Mouse (Mus musculus) lung, postnatal 0 days (tissue): Measurements from ENCODE around the gene 1110002E22Rik. TPM values are rescaled to one million over a fixed set of nuclear protein-coding genes. Genes with fewer than 3 reads are reported as not detected.

Source experiments
- ATAC-seq: fragments of 200-750 bp; cut with Nextera tagmentation; 2 replicates; pipeline ENCODE4 v1.8.0; 2017; ENCODE audit warnings: moderate library complexity
- DNase-seq: peaks from one replicate; pipeline ENCODE4 v3.0.0-alpha.2; 2016; ENCODE audit warnings: low spot score
- H3K27ac ChIP-seq: fragments of 300-500 bp; sonication (generic); 2 replicates; pipeline ENCODE4 v1.5.1; 2014; ENCODE audit warnings: antibody characterized with exemption, mild to moderate bottlenecking, low read length, mixed read lengths
- H3K27me3 ChIP-seq: fragments of 300-500 bp; sonication (generic); replicated peaks from 2 replicates; pipeline ENCODE4 v1.6.1; 2014; ENCODE audit warnings: low read length, mixed read lengths; ENCODE audit not compliant: insufficient read depth
- H3K36me3 ChIP-seq: fragments of 300-500 bp; sonication (generic); 2 replicates; pipeline ENCODE4 v1.6.1; 2014; ENCODE audit warnings: low read length, mixed read lengths; ENCODE audit not compliant: insufficient read depth
- H3K4me1 ChIP-seq: fragments of 300-500 bp; sonication (generic); 2 replicates; pipeline ENCODE4 v1.6.1; 2014; ENCODE audit warnings: antibody characterized with exemption, low read depth, low read length, mixed read lengths; ENCODE audit not compliant: insufficient read depth
- H3K4me2 ChIP-seq: fragments of 300-500 bp; sonication (generic); replicated peaks from 2 replicates; pipeline ENCODE4 v1.6.1; 2014; ENCODE audit warnings: low read depth, mild to moderate bottlenecking, low read length, moderate library complexity, mixed read lengths
- H3K4me3 ChIP-seq: fragments of 300-500 bp; sonication (generic); 2 replicates; pipeline ENCODE4 v1.5.1; 2014; ENCODE audit warnings: low read depth, low read length
- H3K9ac ChIP-seq: fragments of 300-500 bp; sonication (generic); replicated peaks from 2 replicates; pipeline ENCODE4 v1.6.1; 2014; ENCODE audit warnings: low read depth, mild to moderate bottlenecking
- H3K9me3 ChIP-seq: fragments of 300-500 bp; sonication (generic); 2 replicates; pipeline ENCODE4 v1.6.1; 2016; ENCODE audit warnings: low read length, mixed read lengths
- CTCF ChIP-seq: IDR thresholded peaks from 2 replicates; pipeline ENCODE4 v1.5.1; 2016; ENCODE audit warnings: antibody characterized with exemption, mild to moderate bottlenecking
- EP300 ChIP-seq: IDR thresholded peaks from 2 replicates; pipeline ENCODE4 v1.6.1; 2016; ENCODE audit warnings: antibody characterized with exemption, mild to moderate bottlenecking, control low read depth
- WGBS: fragments of 180-500 bp; shearing (Covaris S2); extraction: QIAGEN DNeasy Blood & Tissue Kit; methylation state at CpG from one replicate; pipeline ENCODE4 v1.1.7; 2014; 5-methylcytosine and 5-hydroxymethylcytosine counted together
- polyA plus RNA-seq: library from polyadenylated mRNA; unstranded; fragments of >200 nt; fragmentation: Nextera tagmentation; extraction: Ambion mirVana; gene quantifications from 2 replicates; pipeline ENCODE4 v1.2.1, GENCODE M21; 2015

1110002E22Rik gene
- polyA plus RNA-seq, 1 experiment from 2014 or later, result 0.14 TPM

DNA sequence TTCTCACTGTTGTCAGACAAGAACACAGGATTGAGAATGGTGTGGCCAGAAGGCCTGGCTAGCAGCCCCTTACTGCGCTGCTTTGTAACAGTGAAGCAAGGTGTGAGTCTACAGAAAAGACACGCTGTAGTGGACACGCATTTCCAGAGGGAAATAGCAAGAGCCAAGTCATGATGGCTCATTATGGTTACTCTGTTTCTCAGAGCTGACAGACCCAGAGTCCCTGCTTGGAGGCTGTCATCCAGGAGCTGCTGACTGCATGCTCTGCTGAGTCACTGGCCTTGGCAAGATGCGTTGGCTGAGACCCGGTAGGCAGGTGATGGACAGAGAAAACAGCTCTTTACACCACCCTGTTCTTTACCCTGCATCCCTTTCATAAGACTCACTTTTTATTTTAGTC lies 35.5 kb upstream of the 1110002E22Rik start:
- Histone ChIP-seq H3K9me3 (no peaks in the 10 kb centered on the region), H3K4me1 (no peaks in the 10 kb centered on the region), H3K4me3 (no peak overlapping the region), H3K27ac (no peak overlapping the region), H3K9ac (no peak overlapping the region), H3K36me3 (no peaks in the 10 kb centered on the region), H3K4me2 (no peak overlapping the region), H3K27me3 (no peaks in the 10 kb centered on the region)
- DNase-seq (no peak), ATAC-seq (no peak)
- TF ChIP-seq CTCF (no peak), EP300 (no peak)
- 83% methylated on average over 5 of the region's 5 CpGs for WGBS

DNA sequence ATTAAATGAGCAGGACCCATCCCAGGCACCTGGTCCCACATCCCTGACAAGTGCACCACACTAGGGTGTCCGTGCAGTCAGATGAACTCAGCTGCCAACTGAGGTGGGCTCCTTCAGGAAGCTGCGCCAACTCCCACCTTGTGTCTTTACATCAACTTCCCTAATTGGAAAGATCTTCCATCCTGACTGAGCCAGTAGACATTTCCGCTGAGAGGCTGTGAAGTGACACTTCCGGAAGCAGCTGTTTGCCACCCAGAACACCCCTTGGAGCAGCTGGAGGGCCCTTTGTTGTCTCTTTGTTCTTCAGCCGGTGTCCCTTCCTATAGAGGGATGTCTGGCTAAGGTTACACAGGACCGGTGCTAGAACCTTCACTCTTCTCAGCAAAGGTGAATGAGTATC lies 34.3 kb upstream of the 1110002E22Rik start:
- TF ChIP-seq EP300 (no peak), CTCF (no peak)

GRCm38 (mm10) chr3:138033986-138034385 lies 30.9 kb upstream of the 1110002E22Rik start:
- Histone ChIP-seq H3K4me2 (no peak overlapping the region), H3K4me1 (no peaks in the 10 kb centered on the region), H3K36me3 (no peaks in the 10 kb centered on the region), H3K27ac (no peak overlapping the region), H3K27me3 (no peaks in the 10 kb centered on the region), H3K4me3 (no peak overlapping the region), H3K9ac (no peak overlapping the region), H3K9me3 (no peaks in the 10 kb centered on the region)
- ATAC-seq (no peak), DNase-seq (no peak)
- 56% methylated on average over 6 of the region's 6 CpGs for WGBS
- TF ChIP-seq EP300, result no peak
- TF ChIP-seq CTCF, result no peak

More for the DNA sequence above, 34.3 kb upstream of the 1110002E22Rik start:
- ATAC-seq (no peak), DNase-seq (no peak)
- no peak overlapping the region for H3K9ac ChIP-seq
- H3K27ac ChIP-seq, result no peak overlapping the region
- no peak overlapping the region for H3K4me3 ChIP-seq
- H3K27me3 ChIP-seq, result no peaks in the 10 kb centered on the region
- no peak overlapping the region for H3K4me2 ChIP-seq
- no peaks in the 10 kb centered on the region for H3K4me1 ChIP-seq
- H3K36me3 ChIP-seq, result no peaks in the 10 kb centered on the region
- no peaks in the 10 kb centered on the region for H3K9me3 ChIP-seq
- 81% methylated on average over 6 of the region's 6 CpGs for WGBS

DNA sequence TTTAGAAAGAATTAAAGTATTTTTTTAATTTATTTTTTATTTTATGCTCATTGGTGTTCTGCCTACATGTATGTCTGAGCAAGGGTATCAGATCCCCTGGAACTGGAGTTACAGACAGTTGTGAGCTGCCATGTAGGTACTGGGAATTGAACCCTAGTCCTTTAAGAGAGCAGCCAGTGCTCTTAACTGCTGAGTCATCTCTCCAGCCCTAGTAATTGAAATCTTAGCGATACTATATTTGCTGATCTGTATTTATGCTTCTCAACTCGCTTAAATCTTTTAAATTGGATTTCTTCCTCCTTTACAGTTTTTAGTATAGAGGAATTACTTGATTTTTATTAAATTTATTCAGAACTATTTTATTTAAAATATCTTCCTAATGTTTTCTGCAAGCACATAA lies 23.9 kb upstream of the 1110002E22Rik start:
- TF ChIP-seq CTCF (no peak), EP300 (no peak)
- H3K27me3 ChIP-seq, result no peaks in the 10 kb centered on the region
- H3K27ac ChIP-seq, result no peak overlapping the region
- H3K4me1 ChIP-seq, result no peaks in the 10 kb centered on the region
- H3K4me3 ChIP-seq, result no peak overlapping the region
- WGBS, result 74% methylated on average over 2 of the region's 2 CpGs
- no peaks in the 10 kb centered on the region for H3K9me3 ChIP-seq
- H3K9ac ChIP-seq, result no peak overlapping the region
- ATAC-seq, result no peak
- no peaks in the 10 kb centered on the region for H3K36me3 ChIP-seq
- no peak overlapping the region for H3K4me2 ChIP-seq
- DNase-seq, result no peak

- Histone ChIP-seq H3K36me3 (no peaks in the 10 kb centered on the region), H3K9ac (no peak overlapping the region), H3K4me2 (no peak overlapping the region), H3K27ac (no peak overlapping the region), H3K27me3 (no peaks in the 10 kb centered on the region), H3K9me3 (no peaks in the 10 kb centered on the region), H3K4me1 (no peaks in the 10 kb centered on the region), H3K4me3 (no peak overlapping the region)
- DNase-seq, result no peak
- no peak for ATAC-seq
- WGBS, result 76% methylated on average over 3 of the region's 3 CpGs
- TF ChIP-seq EP300 (no peak), CTCF (no peak)
Observed at GRCm38 (mm10) chr3:138041591-138042301, 23.1 kb upstream of the 1110002E22Rik start.

- ATAC-seq (no peak), DNase-seq (no peak)
- Histone ChIP-seq H3K9me3 (no peaks in the 10 kb centered on the region), H3K4me2 (no peak overlapping the region), H3K27ac (no peak overlapping the region), H3K27me3 (no peaks in the 10 kb centered on the region), H3K4me1 (no peaks in the 10 kb centered on the region), H3K4me3 (no peak overlapping the region), H3K9ac (no peak overlapping the region), H3K36me3 (no peaks in the 10 kb centered on the region)
- WGBS, result 52% methylated on average over 7 of the region's 7 CpGs
- TF ChIP-seq CTCF, result no peak
- TF ChIP-seq EP300, result no peak
Observed at GRCm38 (mm10) chr3:138043316-138043715, 21.5 kb upstream of the 1110002E22Rik start.

DNA sequence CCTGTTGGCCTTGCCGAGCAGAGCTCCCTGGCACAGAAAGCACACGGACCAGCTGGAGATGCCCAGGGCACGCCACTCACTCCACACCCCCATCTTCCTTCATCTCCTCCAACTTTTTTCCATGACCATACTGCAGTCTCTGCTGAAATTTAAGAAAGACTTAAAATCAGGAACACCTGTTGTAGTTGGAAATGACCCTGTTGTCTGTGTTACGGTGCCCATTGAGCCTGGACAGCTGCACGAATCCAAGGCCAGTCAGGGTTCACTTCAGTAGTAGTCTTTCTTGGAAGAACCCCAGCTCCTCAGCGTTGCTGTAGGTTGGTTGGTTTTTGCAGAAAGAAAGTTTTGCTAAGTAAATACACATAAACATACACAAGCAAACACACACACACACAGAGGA lies 15.3 kb upstream of the 1110002E22Rik start:
- DNase-seq, result no peak
- H3K4me3 ChIP-seq, result no peak overlapping the region
- H3K4me2 ChIP-seq, result no peak overlapping the region
- no peak overlapping the region for H3K9ac ChIP-seq
- no peaks in the 10 kb centered on the region for H3K36me3 ChIP-seq
- ATAC-seq, result no peak
- no peak for TF ChIP-seq CTCF
- no peak for TF ChIP-seq EP300
- H3K27ac ChIP-seq, result no peak overlapping the region
- WGBS, result 81% methylated on average over 6 of the region's 6 CpGs
- peaks cover 5% of the 10 kb centered on the region; the same call in 1 of the 2 replicates for H3K4me1 ChIP-seq
- no peaks in the 10 kb centered on the region for H3K9me3 ChIP-seq
- H3K27me3 ChIP-seq, result no peaks in the 10 kb centered on the region
